Mouse (Mus musculus) lung, postnatal 10 days (tissue): ENCODE measurements around the gene Asxl2.
"Not testable (repeated sequence)": the region's sequence is repeated elsewhere in the genome, so short reads cannot be mapped to it uniquely, and the experiment has no call there.

ENCODE experiments used
- DNase-seq: peaks from one replicate; pipeline ENCODE4 v3.0.0; 2021

Asxl2 gene

DNA sequence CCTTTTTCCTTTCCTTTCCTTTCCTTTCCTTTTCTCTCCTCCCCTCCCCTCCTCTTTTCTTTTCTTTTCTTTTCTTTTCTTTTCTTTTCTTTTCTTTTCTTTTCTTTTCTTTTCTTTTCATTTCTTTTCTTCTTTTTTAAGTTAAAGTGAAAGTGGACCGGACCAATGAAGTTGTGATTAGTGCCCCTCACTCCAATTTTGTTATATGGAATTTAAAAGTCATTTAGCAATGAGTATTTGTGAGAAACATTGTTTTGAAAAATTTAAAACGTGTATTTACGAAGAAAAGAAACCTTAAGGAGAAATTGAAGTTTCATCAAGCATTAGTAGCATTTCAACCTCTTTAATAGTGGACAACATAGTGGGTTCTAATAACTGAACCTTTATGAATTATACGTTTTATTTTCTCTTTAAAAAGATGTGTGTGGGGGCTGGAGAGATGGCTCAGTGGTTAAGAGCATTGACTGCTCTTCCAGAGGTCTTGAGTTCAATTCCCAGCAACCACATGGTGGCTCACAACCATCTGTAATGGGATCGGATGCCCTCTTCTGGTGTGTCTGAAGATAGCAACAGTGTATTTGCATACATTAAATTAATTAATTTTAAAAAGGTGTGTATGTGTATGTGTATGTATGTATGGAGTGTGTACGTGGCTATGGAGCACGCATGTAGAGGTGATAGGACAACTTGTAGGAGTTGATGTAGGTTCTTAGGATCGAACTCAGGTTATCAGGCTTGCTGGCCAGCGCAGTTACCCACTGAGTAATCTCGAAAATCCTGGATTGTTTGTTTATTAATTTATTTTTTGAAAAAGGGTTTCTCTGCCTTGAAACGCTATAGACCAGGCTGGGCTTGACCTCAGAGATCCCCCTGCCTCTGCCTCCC, 1.5 kb downstream of the Asxl2 start:
- DNase-seq: no peak

DNA sequence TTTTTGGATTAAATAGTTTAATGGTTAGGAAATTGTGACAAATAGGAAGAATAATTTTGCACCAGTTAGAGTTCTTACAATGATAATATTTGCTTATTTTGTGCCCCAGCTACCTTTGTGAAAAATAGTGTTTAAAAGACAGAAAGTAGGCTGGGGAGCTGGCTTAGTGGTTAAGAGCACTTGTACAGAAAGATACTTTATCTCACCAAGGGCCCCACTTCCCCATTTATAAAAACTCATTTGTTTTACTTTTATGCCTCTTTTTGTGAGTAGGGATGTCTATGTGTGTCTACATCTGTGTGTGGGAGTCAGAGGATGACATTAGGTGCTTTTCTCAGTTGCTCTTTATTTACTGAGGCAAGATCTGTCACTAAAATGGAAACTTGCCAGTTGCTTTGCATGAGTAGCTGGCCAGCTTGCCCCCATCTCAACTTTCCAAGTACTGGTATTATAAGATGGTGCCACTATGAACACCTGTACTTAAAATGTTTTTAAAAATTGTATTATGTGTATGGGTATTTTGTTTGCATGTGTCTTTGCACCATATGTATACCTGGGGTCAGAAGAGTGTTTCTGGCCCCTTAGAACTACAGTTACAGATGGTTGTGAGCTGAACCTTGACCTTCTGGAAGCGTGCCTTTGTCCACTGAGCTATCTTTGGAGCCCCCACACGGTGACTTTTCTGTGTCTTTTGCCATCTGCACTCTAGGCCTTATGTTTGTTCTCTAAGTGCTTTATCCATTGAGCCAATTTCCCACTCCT, 3.2 kb downstream of the Asxl2 start:
- DNase-seq: no peak

DNA sequence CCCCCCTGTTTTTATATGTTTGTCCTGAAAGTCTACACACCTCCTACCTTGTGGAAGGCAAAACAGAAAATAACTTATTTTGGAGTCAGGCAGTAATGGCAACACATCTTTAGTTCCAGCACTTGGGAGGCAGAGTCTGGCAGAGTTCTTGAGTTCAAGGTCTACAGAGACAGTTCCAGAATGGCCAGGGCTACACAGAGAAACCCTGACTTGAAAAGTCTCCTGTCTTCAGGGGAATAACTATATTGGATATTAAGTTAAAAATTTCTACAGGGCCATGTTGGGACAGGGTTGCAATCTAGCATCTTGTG, 3.7 kb downstream of the Asxl2 start:
- no peak for DNase-seq

DNA sequence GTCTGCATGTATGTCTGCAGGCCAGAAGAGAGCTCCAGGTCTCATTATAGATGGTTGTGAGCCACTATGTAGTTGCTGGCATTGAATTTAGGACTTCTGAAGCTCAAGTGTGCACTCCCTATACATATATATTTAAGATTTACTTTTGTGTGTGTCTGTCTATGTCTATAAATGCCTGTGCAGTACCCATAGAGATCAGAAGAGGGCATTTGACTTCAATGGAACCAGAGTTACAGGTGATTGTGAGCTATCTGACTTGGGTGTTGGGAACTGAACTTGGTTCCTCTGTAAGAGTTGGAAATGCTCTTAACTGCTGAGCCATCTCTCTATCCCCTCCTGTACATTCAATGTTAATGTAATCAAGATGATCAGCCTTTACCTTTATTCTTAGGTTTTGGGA, 4.3 kb downstream of the Asxl2 start:
- no peak for DNase-seq

DNA sequence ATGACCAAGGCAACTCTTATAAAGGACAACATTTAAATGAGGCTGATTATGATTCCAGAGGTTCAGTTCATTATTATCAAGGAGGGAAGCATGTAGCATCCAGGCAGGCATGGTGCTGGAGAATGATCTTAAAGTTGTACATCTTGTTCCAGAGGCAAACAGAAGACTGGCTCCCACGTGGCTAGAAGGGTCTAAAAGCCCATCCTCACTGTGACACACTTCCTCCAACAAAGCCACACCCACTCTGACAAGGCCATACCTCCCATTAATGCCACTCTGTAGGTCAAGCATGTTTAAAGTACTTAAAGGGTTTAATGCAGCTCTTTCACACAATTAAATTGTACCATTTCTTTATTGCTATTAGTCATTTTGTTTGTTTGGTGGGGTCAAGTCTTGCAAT, 7.1 kb downstream of the Asxl2 start:
- no peak for DNase-seq

DNA sequence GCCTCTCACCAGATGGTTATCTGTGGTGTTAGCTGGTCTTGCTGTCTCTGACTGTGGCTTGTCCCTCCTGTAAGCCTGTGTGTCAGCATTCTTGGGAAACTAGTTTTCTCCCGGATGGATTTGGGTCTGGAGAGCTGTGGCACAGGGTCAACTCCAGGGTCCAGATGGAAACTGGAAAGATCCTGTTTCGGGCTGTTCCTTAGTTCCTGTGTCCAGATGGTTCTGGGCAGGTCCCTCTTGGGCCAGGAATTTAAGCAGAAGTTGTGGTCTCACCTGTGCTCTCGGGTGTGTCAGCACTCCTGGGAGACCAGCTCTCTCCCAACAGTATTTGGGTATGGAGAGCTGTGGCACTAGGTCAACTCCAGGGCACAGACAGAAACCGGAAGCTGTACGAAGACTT, 9.8 kb downstream of the Asxl2 start:
- DNase-seq: no peak

DNA sequence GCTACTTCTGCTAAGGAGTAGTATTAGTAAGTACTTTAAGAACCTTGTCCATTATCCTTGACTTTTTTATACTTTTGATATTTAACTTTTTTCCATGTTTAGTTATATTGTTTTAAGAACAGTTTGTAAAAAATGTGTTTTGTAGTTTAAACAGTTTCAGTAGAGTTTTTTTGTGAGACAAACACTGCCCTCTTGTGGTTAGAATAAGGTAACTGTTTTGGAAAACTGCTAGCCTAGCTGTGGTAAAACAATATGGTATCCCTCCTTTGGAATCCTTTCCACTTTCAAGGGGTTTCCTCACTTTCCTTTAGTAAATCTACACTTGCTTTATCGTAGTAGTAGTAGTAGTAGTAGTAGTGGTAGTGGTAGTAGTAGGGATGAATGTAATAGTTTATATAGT, 11.2 kb downstream of the Asxl2 start:
- DNase-seq: no peak

DNA sequence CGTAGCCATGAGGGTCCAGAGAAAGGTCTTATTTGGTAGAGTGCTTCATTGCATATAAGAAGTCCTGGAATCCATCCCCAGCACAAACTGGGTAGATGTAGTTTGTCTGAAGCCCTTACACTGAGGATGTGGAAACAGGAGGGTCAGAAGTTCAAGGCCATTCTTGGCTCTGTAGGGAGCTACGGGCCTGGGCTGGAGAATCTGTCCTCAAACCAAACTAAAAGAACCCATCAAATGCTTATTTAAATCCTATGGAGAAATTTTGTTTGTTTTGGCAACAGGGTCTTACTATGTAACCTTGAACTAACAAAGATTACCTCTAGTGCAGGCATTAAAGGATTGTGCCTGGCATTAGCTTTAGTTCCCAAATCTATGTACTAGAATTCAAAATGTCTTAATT, 14.3 kb downstream of the Asxl2 start:
- DNase-seq: no peak

DNA sequence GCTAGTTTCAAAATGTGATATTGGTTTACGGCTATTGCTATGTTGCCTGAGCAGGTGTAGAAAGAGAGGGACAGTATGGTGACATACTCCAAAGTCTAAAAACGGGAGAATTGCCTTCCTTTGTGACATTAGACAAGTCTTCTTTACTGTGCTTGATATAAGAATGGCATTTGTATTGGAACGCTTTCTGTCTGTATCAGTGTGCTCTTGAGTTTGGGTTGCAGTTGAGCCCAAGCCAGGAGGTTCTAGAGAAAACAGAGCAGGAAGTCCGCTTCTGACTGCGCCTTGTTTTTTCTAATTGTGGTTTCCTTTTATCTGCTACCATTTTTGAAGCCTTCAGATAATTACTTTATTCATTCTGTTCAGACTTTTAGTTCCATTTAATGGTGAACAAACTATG, 14.7 kb downstream of the Asxl2 start:
- no peak for DNase-seq

DNA sequence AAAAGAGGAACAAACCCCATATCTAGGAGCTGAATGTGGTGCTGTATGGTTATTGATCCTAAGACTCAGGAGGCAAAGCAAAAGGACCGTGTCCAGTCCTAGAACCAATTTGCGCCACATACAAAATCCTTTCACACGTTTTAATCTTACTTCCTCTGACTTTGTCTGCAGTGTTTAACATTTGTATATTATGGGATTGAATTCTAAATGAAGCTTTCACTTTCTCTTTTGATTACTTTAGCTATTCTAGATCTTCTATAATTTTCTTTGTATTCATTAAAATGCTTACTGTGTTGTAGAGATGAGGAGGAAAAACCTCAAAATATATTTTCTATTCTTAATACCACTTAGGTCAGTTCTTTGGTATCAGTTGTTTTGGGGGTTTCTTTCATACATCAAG, 26.9 kb downstream of the Asxl2 start:
- DNase-seq: no peak

DNA sequence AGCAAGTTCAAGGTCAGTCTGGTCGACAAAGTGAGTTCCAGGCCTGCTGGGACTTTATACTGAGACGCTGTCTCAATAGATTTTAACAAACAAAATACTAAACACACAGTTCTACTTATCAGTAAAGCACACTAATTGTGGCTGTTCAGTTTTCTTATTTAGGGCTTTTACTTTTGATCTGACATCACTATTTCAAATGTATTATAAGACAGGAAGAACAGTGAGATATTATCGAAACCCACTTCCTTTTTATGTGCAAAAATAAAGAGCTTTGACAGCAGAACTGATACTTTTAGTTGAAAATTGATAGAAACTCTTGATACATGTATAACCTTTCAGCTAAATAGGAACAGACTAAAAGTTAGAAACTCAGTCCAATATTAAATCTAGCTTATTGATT, 36.4 kb downstream of the Asxl2 start:
- DNase-seq: no peak

DNA sequence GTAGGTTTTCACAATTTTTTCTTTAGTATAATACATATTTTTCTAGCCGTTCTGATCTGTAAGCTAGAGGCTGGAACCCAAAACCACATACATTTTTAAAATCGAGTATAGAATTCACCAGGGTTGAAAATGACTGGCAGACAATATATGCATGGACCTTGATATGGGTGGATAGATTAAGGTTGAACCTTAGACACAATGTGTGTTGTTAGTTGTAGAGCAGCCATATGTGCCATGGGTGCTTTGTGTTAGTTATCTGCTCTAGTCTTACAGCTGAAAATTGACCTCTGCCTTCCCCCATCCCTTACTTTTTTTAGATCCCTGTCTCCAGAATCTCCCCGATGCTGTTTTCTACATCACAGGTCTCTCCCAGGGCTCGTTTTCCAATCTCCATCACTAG, 73.0 kb downstream of the Asxl2 start:
- no peak for DNase-seq

DNA sequence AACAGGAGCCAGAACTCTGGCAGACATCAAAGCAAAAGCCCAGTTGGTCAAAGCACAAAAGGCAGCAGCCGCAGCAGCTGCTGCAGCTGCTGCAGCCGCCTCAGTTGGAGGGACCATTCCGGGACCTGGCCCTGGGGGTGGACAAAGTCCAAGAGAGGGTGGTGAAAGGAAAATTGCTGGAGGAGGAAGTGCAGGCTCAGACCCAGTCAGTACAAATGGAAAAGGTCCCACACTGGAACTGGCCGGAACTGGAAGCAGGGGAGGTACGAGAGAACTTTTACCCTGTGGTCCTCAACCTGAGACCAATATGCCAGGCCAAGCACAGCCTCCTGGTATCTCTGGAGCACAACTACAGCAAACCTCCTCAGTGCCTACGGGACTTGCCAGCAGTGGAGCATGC, 73.4 kb downstream of the Asxl2 start:
- no peak for DNase-seq

DNA sequence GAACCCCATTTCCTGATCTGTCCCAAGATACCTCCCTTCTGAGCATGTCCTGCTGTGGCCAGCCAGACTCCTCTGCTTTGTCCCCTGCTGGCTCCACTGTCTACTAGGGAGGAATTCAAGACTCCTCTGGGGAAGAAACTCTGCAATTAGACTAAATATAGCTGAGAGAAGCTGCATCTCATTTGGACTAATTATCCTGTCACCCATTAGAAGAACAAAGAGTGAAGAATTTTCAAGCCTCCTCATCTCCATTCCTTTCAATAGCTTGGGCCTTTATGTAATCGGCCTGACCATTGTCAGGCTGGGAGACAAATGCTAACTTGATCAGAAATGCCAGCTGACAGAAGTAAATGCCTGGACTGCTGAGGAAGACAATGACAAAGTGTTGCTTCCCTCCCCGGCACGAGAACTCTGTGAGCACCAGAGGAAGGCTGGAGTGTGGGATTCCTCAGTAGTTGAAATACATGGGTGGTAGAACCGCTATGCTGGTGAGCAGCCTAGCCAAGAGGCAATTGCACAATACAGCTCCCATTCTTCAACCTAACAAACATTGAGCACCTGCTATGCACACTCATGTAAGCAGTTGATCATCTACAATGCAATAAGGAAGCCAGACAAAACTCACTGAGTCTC, 92.1 kb downstream of the Asxl2 start:
- no peak for DNase-seq

DNA sequence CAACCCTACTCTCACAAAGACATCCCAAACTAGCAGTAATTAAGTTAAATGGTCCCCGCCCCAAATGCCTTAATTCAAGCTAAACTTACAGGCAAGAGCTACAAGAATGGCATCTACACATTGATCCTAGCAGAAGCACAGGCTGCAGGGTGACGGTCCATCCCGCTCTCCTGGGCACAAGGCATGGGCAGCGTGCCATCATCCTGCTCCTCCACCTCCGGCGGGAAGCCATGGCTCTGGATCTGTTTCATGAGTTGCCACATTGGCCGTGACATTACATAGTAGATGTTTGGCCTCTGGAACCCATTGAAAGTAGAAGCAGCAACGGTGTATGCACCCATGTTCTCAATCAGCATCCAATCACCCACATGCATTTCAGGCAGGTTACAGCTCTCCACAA, 95.1 kb downstream of the Asxl2 start:
- DNase-seq: not testable (repeated sequence)

DNA sequence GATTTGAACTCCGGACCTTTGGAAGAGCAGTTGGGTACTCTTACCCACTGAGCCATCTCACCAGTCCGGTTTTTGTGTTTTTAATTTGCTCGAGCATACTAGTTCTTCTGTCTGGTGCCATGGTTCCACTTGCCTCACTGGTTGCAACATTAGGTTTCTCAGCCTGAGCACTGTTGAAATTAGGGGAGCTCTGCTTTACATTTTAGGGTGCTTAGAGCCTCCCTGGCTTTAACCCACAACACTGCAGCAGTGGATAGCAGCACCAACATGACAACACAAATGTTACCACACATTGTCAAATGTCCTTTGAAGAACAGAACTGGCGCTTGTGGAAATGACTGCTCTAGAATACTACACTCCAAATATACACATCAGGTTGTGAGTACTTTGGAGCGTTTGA, 98.9 kb downstream of the Asxl2 start:
- no peak for DNase-seq

DNA sequence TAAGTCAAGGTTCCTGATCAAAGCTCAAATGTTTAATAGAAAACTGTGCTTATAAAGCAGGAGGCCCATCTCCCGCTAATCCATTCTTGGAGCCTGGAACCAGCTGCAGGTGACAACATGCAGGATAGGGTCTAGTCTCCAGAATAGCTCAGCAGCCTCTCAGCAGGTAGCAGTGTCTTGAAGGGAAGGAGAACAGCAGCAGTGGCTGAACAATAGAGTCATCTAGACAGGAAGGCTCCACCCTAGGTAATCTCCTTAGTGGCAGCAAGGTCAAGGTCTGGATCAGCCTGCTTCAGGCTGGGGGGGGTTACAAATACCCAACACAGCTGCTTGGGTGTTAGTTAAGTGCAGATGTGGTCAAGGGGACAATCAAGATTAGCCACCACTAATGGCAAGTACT, 108.8 kb downstream of the Asxl2 start:
- not testable (repeated sequence) for DNase-seq

DNA sequence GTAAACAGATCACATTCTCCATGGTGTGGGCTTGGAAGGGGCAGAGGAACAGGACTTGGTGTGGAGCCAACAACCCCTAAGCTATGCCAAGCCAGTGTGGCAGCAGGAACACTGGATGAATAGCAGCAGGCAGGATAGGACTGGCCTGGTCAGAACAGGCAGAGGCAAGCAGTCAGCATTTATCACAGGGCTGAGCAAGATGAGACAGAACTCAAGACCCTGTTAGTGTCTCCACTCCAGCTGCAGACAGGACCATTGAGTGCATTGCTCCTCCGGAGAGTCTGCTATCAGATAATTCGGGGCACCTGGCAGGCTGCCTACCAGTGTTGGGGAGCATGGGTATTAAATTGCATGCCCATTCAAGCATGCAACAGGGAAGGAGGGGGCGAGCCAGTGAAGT, 111.0 kb downstream of the Asxl2 start:
- peak; percentile 16 for DNase-seq

DNA sequence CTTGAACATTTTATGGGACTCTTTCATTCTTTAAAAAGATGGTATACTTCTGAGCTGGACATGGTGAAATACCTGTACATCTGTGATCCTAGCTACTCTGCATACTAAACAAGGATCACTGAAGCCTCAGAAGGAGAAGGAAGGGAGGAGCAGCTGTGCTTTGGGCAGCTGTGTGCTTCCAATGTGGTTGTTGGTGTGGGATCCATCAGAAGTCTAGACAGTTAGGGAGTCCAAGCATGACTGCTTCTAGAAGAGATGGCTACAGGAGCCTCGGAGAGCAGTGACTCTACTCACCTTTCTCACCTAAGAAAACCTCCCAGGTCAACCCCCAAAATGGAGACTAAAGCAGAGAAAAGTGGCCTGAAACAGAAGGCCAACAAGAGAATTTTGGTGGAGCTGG, 111.4 kb downstream of the Asxl2 start:
- no peak for DNase-seq

DNA sequence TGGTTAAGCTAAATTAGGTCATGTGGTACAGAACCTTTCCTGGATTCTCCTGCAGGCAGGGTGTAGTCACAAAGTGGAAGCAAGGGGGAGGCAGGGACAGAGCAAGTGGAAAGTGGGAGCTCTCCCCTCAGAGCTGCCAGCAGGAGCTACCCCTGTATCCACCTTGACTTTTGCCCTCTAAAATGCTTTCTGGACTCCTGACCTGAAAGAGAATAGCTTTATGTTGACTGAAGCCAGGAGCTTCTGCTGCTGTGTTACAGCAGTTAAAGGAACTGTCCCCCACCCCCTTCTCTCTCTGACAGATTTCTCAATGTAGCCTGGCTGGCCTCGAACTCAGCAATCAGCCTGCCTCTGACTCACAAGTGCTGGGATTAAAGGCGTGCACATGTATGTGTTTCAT, 112.9 kb downstream of the Asxl2 start:
- no peak for DNase-seq

DNA sequence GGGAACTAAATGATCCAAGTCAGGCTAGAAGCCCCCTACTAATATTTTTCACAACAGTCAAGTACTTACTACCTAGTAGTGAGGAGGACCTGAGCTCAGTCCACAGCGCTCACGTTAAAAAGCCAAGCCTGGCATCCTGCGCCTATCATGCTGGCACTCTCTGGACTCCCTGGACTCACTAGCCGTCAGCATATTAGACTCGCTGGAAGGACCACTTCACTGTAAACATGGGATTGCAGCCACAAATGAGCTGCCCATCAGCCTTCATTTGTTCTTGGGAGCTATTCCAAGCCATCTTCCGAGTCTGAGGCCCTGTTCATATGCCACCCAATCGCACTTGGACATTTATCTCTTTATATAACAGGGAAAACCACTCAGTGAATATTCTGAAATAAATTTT, 114.2 kb downstream of the Asxl2 start:
- DNase-seq: no peak

DNA sequence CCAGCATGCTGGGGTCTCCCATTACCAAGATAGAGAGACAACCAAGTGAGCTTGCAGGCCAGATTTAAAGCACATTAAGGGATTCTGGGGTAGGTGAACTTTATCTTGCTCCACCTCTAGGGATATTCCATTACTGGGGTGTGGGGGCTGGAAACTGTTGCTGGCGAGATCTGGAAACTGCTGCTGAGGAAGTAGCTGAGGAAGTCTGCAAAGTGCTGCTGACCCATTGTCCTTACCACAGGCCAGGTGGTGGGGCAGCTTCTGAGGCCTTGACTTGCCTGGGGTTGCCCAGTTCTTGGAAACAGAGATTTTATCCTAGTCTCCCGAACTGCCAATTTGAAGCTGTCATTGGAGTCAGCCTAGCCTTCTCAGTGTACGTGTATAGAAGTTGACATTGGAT, 118.8 kb downstream of the Asxl2 start:
- no peak for DNase-seq

DNA sequence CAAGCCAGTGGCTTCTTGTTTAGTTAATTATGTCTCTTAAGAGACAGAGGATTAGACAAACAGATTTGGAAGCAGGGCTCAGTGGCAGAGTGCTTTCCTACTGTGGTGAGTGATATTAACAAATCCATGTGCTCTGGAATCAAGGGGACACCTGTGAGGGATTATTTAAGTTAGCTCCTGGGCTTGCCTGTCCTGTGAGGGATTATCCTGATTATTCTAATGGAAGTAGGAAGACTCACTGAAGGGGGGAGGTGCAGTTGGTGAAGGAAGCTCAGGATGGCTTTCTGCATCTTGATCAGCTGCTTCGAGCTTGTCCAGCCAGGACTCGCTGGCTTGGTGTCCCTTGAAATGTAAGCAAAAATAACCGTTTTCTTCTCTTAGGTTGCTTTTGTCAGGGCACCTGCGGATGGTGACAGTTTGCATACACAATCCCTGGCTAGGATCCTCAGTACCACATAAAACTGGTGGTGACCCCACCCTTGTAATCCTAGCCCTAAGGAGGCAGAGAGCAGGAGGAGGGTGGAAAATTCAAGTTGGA, 119.5 kb downstream of the Asxl2 start:
- DNase-seq: no peak

DNA sequence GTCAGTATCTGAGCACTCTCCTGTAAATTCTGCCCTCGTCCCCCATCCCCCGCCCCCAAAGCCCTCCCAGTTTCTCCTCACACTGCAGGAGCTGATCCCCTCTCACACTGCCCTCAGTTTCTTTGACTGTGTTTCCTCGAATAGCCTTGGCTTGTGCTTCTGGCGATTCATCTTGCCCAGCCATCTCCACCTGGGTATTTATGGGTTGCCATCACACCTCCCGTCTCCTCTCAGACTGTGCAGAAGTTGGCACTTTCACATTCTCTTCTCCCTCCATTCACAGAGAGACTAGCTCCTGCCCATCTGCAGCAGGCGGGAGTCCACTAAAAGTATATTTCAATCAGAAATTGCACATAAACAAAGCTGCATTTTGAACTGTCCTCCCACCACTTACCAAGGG, 120.1 kb downstream of the Asxl2 start:
- no peak for DNase-seq
